Mouse (Mus musculus) embryonic stem cell, embryonic (primary cell): ENCODE results near the gene Mxi1.

Experiments used
- CTCF ChIA-PET, 4 experiments: fragments of 300-600 bp in 2 of 4; fragments of 350-600 bp in 2 of 4; sonication (Branson Sonifier 250); formaldehyde crosslinking; loops; one replicate each; lab custom pipeline; 2022; ENCODE audit warnings: inconsistent platforms in 2 of 4; lab: Charles Lee
- POLR2A ChIA-PET, 4 experiments: fragments of 300-600 bp in 2 of 4; fragments of 350-600 bp in 2 of 4; sonication (Branson Sonifier 250); formaldehyde crosslinking; loops; one replicate each; lab custom pipeline; 2022; ENCODE audit warnings: antibody characterized with exemption in 4 of 4, inconsistent platforms in 1 of 4; lab: Charles Lee

Gene Mxi1

GRCm38 (mm10) chr19:53313684-53314443, 3.5 kb downstream of the Mxi1 start:
- POLR2A ChIA-PET, result interaction anchor here in 3 of 4 experiments (0.6 to 9.8 kb wide), 50 partner anchors 8 to 493 kb away, joined by 3 to 122 read pairs (median 4); partner anchors contain the start of gene Dusp5 (in 1 of the 3)
- CTCF ChIA-PET, result interaction anchor here in 2 of 4 experiments (0.5 to 3.1 kb wide), 4 partner anchors 9 to 16 kb away, joined by 3 to 15 read pairs (median 4); no protein-coding TSS in a partner anchor

- ChIA-PET CTCF (interaction anchor here in 1 of 4 experiments (1.5 to 3.1 kb wide), 2 partner anchors 11 to 15 kb away, joined by 4 to 15 read pairs; no protein-coding TSS in a partner anchor), POLR2A (interaction anchor here in 3 of 4 experiments (0.7 to 9.8 kb wide), 39 partner anchors 9 to 493 kb away, joined by 3 to 122 read pairs (median 5); partner anchors contain the start of gene Dusp5 (in 1 of the 3))
Measured at GRCm38 (mm10) chr19:53314530-53315208, 4.4 kb downstream of the Mxi1 start.

- POLR2A ChIA-PET, result interaction anchor here in 3 of 4 experiments (1.0 to 9.8 kb wide), 10 partner anchors 8 to 277 kb away, joined by 4 to 122 read pairs (median 10); no protein-coding TSS in a partner anchor
- CTCF ChIA-PET, result interaction anchor here in 1 of 4 experiments (3.1 kb wide), 1 partner anchor 15 kb away, joined by 15 read pairs; no protein-coding TSS in a partner anchor
Measured at GRCm38 (mm10) chr19:53315209-53315654, 4.9 kb downstream of the Mxi1 start.

GRCm38 (mm10) chr19:53316105-53316504, 5.8 kb downstream of the Mxi1 start:
- ChIA-PET CTCF (interaction anchor here in 1 of 4 experiments (3.1 kb wide), 1 partner anchor 14 kb away, joined by 15 read pairs; no protein-coding TSS in a partner anchor), POLR2A (interaction anchor here in 2 of 4 experiments (0.8 to 9.8 kb wide), 7 partner anchors 7 to 33 kb away, joined by 3 to 122 read pairs (median 4); no protein-coding TSS in a partner anchor)

GRCm38 (mm10) chr19:53316963-53317362, 6.6 kb downstream of the Mxi1 start:
- POLR2A ChIA-PET, result interaction anchor here in 2 of 4 experiments (0.8 to 9.8 kb wide), 8 partner anchors 7 to 33 kb away, joined by 3 to 122 read pairs (median 4); no protein-coding TSS in a partner anchor
- CTCF ChIA-PET, result interaction anchor here in 2 of 4 experiments (0.5 to 0.6 kb wide), 2 partner anchors 77 to 299 kb away, joined by 3 to 13 read pairs; no protein-coding TSS in a partner anchor

GRCm38 (mm10) chr19:53318143-53319132, 8.1 kb downstream of the Mxi1 start:
- CTCF ChIA-PET, result no interaction called here

GRCm38 (mm10) chr19:53320264-53321110, 10.2 kb downstream of the Mxi1 start:
- CTCF ChIA-PET, result interaction anchor here (0.6 to 1.2 kb wide), 6 partner anchors 9 to 465 kb away, joined by 3 to 11 read pairs (median 4); partner anchors contain the start of gene Smc3 (in 1 of the 4)
- POLR2A ChIA-PET, result interaction anchor here in 3 of 4 experiments (0.6 to 9.4 kb wide), 24 partner anchors 7 to 787 kb away, joined by 3 to 122 read pairs (median 4); partner anchors contain the start of gene Mxi1 (in 2 of the 3)

More at GRCm38 (mm10) chr19:53318143-53319132, 8.1 kb downstream of the Mxi1 start:
- POLR2A ChIA-PET, result interaction anchor here in 3 of 4 experiments (0.5 to 9.8 kb wide), 9 partner anchors 5 to 251 kb away, joined by 3 to 113 read pairs (median 3); no protein-coding TSS in a partner anchor

GRCm38 (mm10) chr19:53321273-53321672, 11.0 kb downstream of the Mxi1 start:
- CTCF ChIA-PET, result interaction anchor here in 3 of 4 experiments (0.6 to 1.3 kb wide), 5 partner anchors 9 to 464 kb away, joined by 3 to 11 read pairs (median 4); partner anchors contain the start of genes Mxi1 (in 1 of the 3) and Smc3 (in 1 of the 3)
- POLR2A ChIA-PET, result interaction anchor here in 3 of 4 experiments (0.6 to 9.4 kb wide), 20 partner anchors 8 to 786 kb away, joined by 3 to 122 read pairs (median 4); partner anchors contain the start of gene Mxi1 (in 2 of the 3)

- ChIA-PET CTCF (interaction anchor here in 1 of 4 experiments (0.9 to 1.3 kb wide), 2 partner anchors 9 to 12 kb away, joined by 3 to 5 read pairs; partner anchors contain the start of gene Mxi1), POLR2A (interaction anchor here (0.6 to 9.4 kb wide), 15 partner anchors 9 to 180 kb away, joined by 3 to 122 read pairs (median 4); partner anchors contain the start of gene Mxi1 (in 2 of the 4))
Measured at GRCm38 (mm10) chr19:53322438-53323048, 12.2 kb downstream of the Mxi1 start.

- ChIA-PET POLR2A (interaction anchor here in 3 of 4 experiments (0.6 to 9.4 kb wide), 16 partner anchors 11 to 373 kb away, joined by 3 to 122 read pairs (median 4); partner anchors contain the start of gene Mxi1 (in 2 of the 3)), CTCF (interaction anchor here in 2 of 4 experiments (0.6 to 1.5 kb wide), 2 partner anchors 11 to 77 kb away, joined by 3 read pairs; no protein-coding TSS in a partner anchor)
Measured at GRCm38 (mm10) chr19:53324866-53325265, 14.5 kb downstream of the Mxi1 start.

- POLR2A ChIA-PET, result interaction anchor here (0.5 to 9.4 kb wide), 33 partner anchors 12 to 565 kb away, joined by 3 to 122 read pairs (median 4); partner anchors contain the start of genes Mxi1 (in 2 of the 4) and Dusp5 (in 1 of the 4)
Measured at GRCm38 (mm10) chr19:53325578-53326295, 15.4 kb downstream of the Mxi1 start.

GRCm38 (mm10) chr19:53328116-53328515, 17.8 kb downstream of the Mxi1 start:
- ChIA-PET CTCF (no interaction called here), POLR2A (interaction anchor here in 2 of 4 experiments (0.9 to 9.4 kb wide), 3 partner anchors 15 to 64 kb away, joined by 3 to 122 read pairs (median 113); partner anchors contain the start of gene Mxi1 (in 2 of the 2))

More at GRCm38 (mm10) chr19:53325578-53326295, 15.4 kb downstream of the Mxi1 start:
- CTCF ChIA-PET, result interaction anchor here in 3 of 4 experiments (0.6 to 1.3 kb wide), 5 partner anchors 12 to 437 kb away, joined by 3 to 6 read pairs (median 4); no protein-coding TSS in a partner anchor

- ChIA-PET POLR2A (interaction anchor here in 3 of 4 experiments (0.6 to 2.2 kb wide), 42 partner anchors 9 to 398 kb away, joined by 3 to 19 read pairs (median 5); partner anchors contain the start of gene Mxi1 (in 3 of the 3)), CTCF (interaction anchor here in 3 of 4 experiments (0.6 to 2.1 kb wide), 14 partner anchors 8 to 321 kb away, joined by 3 to 15 read pairs (median 4); no protein-coding TSS in a partner anchor)
Measured at GRCm38 (mm10) chr19:53329221-53329991, 19.1 kb downstream of the Mxi1 start.
